Mouse (Mus musculus) heart, adult 18-20 months (tissue): ENCODE data around the gene N4bp2. TPM values are rescaled to one million over a fixed set of nuclear protein-coding genes. Genes with fewer than 3 reads are reported as not detected.

Experiments used
- DNase-seq, 2 experiments: peaks; one replicate each; pipeline ENCODE4 v3.0.0; 2021 to 2022; ENCODE audit warnings: mixed read lengths in 1 of 2
- total RNA-seq, 2 experiments: library from RNA; stranded (reverse); gene quantifications; 2 replicates each; pipeline ENCODE4 v1.2.3; 2021

N4bp2 gene
- total RNA-seq, 2 experiments from 2014 or later = 9.8 to 11.5 TPM

DNA sequence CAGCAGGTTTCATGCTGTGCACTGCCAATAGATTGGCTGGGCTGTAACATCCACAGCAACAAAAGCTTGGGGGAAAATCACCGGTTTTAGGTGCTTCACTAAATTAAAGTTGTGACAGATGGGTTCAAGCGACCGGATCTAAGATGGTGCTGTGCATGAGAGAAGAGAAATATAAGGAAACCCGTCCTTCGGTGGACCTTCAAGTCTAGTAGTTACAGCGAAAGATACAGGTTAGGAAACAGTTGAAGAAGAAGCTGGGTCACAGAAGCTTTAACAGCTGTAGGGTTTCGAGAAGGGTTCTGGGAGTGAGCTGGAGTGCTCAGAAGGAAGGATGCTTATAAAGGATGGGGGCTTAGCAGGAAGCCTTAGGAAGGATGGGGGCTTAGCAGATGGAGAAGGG lies 101.2 kb downstream of the N4bp2 start:
- DNase-seq = no peak

DNA sequence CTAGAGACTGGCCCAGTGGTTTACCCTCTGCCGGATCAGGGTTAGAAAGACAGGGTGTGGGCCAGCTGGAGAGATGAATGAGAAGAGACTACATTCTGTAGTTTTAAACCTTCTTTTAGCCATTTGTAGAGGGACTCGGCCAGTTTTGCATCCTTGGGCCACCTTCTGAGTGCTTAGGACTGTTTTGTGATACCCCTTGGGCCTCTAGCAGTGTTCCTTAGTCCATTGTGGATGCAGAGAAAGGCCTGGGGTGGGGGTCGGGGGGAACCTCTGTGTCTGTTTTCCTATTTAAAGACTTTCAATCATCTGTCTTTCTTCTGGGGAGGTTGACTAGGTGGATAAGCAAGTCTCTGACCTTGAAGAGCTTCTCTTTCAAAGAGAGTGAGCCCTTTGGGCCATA lies 101.6 kb downstream of the N4bp2 start:
- no peak for DNase-seq

GRCm38 (mm10) chr5:65866591-65866990 lies 103.3 kb downstream of the N4bp2 start:
- no peak for DNase-seq

DNA sequence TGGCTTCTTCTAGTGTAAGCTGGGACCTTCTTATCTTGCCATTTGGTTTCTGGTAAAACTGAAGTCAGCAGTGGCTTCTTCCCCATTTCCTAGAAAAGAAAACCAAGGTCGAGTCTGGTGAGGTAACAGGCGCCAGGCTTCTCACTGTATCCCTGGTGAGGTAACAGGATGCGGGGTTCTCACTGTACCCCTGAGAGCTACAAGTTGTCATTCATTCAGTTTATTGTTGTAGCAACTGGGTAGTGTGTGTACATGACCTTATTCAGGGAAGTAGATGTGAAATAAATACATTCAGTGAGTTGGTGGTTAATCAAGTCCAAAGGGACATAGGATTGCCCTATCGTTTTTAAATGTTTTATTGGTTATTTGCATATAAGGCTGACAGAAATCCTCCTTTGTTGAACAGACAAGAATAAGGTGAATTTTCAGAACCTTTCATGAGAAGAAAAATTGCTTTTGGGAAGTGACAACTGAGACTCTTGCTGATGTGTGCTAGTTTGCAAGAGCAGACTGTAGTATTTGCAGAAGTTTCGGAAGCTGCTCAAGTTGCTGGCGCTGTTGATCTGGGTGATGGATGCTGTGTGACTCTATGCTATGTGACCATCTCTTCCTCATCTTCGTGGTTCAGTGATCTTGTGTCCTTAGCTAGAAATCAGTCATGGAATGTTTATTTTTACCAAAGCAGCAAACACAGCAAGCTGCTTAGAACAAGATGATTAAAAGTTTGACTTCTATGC lies 104.2 kb downstream of the N4bp2 start:
- DNase-seq = peak in 1 of 2 experiments; percentile 37

- no peak for DNase-seq
Measured at GRCm38 (mm10) chr5:65868419-65868818, 105.1 kb downstream of the N4bp2 start.

GRCm38 (mm10) chr5:65869660-65870059 lies 106.3 kb downstream of the N4bp2 start:
- no peak for DNase-seq

GRCm38 (mm10) chr5:65871276-65871875 lies 108.1 kb downstream of the N4bp2 start:
- DNase-seq = no peak

DNA sequence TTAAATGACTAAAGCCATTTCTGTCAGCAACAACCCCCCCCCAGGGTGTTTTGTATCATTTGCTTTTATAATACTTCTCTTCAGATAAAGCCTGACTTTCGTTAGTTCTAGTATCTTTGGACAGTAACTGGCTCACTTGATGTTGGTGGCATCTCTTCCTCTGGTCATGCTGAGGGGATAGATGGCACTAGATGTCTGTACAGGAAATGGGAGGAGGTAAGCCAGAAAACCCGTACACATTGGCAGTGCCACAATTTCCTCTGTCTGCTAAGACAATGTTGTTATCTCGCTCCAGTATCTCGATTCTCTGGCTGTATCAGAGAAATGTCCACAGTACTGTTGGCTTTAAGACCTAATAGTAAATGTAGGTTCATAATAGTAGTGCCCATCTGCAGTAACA lies 109.9 kb downstream of the N4bp2 start:
- no peak for DNase-seq

DNA sequence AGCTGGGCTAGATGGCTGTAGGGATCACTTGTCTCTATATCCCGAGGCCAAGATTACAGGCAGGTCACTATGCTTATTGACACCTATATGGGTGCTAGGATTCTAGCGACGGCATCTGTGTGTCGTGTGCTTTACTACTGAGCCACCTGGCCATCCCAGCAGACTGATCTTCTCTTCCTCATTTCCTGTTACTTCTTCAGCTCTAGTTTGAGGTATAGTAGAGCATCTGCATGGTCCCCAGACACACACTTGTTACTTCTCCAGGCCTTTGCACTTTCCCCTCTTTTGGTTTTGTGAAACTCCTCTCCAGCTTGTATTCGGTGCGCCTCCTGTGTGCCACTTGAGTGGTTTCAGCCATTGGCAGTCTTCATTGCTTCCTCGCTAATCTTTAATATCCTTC lies 111.9 kb downstream of the N4bp2 start:
- DNase-seq = no peak

DNA sequence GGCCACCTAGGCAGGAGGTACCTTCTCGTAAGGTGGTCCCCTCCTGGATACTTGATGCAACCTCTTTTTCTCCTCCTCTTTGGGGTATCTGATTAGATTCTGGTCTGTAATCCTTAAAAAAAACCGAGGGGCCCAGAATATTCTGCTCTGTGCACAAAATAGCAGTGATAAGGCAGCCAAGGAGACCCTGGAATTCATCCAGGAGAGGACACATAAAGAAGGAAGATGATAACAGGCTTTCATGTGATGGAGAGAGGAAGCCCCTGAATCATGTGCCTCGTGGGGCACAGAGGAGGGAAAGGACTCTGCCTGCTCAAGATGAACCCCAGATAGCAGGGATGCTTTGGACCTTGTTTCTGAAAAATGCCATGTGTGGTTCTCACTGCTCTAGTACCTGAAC lies 115.0 kb downstream of the N4bp2 start:
- no peak for DNase-seq

Other genes with a start within 250 kb of the N4bp2 start
- 100 to 1,000 TPM in 1 of 2 experiments, 10 to 100 TPM in 1; 94.3 to 101 TPM for gene Smim14, start 226.3 kb upstream of the N4bp2 start, total RNA-seq
- 10 to 100 TPM; 62.9 to 64.2 TPM for gene Ube2k, start 226.3 kb upstream of the N4bp2 start, total RNA-seq
- gene Pds5a, start 65.2 kb upstream of the N4bp2 start, total RNA-seq = 10 to 100 TPM; 56.6 to 56.7 TPM
- gene Rhoh, start 97.7 kb downstream of the N4bp2 start, total RNA-seq = 1 to 10 TPM in 1 of 2 experiments, under 1 TPM in 1; 0.45 to 1.4 TPM
- not detected for gene Chrna9, start 171.4 kb downstream of the N4bp2 start, total RNA-seq
- not detected for gene 9130230L23Rik, start 240.8 kb downstream of the N4bp2 start, total RNA-seq